10 mouse cellular contexts compared by ENCODE assay signal in the genomic region with DNA sequence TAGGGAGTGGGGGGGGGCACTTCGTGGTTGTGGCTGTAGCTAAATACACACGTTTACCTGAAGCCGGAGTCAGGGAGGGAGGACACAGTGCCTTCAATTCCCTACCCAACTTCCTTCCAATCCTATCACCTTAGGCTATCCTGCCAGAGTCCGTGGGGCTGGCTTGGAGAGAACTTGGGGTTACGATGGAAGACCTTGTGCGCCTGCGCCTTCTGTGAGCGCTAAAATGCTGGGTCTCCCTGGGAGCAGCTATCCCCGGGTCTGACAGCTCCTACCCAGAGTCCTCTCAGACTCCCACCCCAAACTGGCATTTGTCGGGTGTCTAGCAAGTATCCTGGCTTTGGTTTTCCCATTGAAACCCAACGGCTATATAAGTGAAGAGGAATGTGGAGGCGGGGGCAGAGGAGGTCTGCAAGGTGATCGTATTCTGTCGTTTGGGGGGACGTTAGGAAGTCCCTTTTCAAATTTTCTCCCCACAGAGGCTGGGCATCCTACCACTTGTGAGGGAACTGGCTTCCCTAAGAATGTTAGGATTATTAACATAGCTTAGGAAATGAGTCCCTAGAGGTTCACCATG.
DNase-seq lines count a peak whose midpoint lies in the region; ATAC-seq and TF ChIP-seq lines count a peak whose summit lies in the region.
"Had no signal": no experiment of that assay in that cellular context is flagged by ENCODE, and none has a peak within 500 bp of the region (broad histone marks: within the 10 kb centered on the region; RNA-seq: fewer than 3 reads in every experiment).

No protein-coding gene starts in this region.

- no peak for TF ChIP-seq CTCF in lung, postnatal 0 days (IDR thresholded peaks at IDR 0.05)
- no peak for TF ChIP-seq CTCF in thymus, adult 2 months (IDR thresholded peaks at IDR 0.05; ENCODE audit: borderline replicate concordance, control insufficient read depth, extremely low read depth, insufficient read depth, low read length, poor library complexity)

- ATAC-seq in lung, embryonic 15.5 days (ENCODE audit: borderline replicate concordance, extremely low read depth, low FRiP score, low TSS enrichment): no peak
- no peak for ATAC-seq in lung, postnatal 0 days
- ATAC-seq in forebrain, embryonic 16.5 days: no peak
- ATAC-seq in limb, embryonic 15.5 days (ENCODE audit: insufficient number of reproducible peaks, low FRiP score, low TSS enrichment, low read depth): no peak
- no peak for ATAC-seq in stomach, embryonic 15.5 days (ENCODE audit: insufficient read depth, low FRiP score, low read depth)
- no peak for ATAC-seq in monocyte, adult 5-6 weeks (replicated peaks; ENCODE audit: insufficient number of reproducible peaks, low FRiP score, low TSS enrichment, poor library complexity, severe bottlenecking)

- no peaks in the 10 kb centered on the region for H3K36me3 ChIP-seq in lung, embryonic 15.5 days
- no peaks in the 10 kb centered on the region for H3K36me3 ChIP-seq in lung, postnatal 0 days (ENCODE audit: insufficient read depth, low read length)
- H3K36me3 ChIP-seq in forebrain, embryonic 16.5 days (ENCODE audit: control insufficient read depth, insufficient read depth): no peaks in the 10 kb centered on the region
- H3K36me3 ChIP-seq in limb, embryonic 15.5 days: no peaks in the 10 kb centered on the region
- no peaks in the 10 kb centered on the region for H3K36me3 ChIP-seq in stomach, embryonic 15.5 days
- no peaks in the 10 kb centered on the region for H3K36me3 ChIP-seq in thymus, adult 2 months (ENCODE audit: control insufficient read depth, insufficient read depth, low read length)

- H3K4me3 ChIP-seq in lung, embryonic 15.5 days: peak overlapping the region; percentile 8; the same call in 1 of the 2 replicates
- H3K4me3 ChIP-seq in lung, postnatal 0 days (ENCODE audit: low read depth, low read length): no peak overlapping the region
- peak overlapping the region; percentile 24 for H3K4me3 ChIP-seq in forebrain, embryonic 16.5 days (replicated peaks; ENCODE audit: low read length)
- H3K4me3 ChIP-seq in limb, embryonic 15.5 days: peak overlapping the region; percentile 23
- no peak overlapping the region for H3K4me3 ChIP-seq in stomach, embryonic 15.5 days (replicated peaks)
- no peak overlapping the region for H3K4me3 ChIP-seq in thymus, adult 2 months (ENCODE audit: control insufficient read depth, insufficient read depth, low read length)

- peak overlapping the region; percentile 31 for H3K4me2 ChIP-seq in lung, embryonic 15.5 days
- no peak overlapping the region for H3K4me2 ChIP-seq in lung, postnatal 0 days (replicated peaks; ENCODE audit: low read depth, low read length)
- H3K4me2 ChIP-seq in forebrain, embryonic 16.5 days (ENCODE audit: low read length): peak overlapping the region; percentile 50
- peak overlapping the region; percentile 42 for H3K4me2 ChIP-seq in limb, embryonic 15.5 days
- peak overlapping the region; percentile 27 for H3K4me2 ChIP-seq in stomach, embryonic 15.5 days

- no peaks in the 10 kb centered on the region for H3K9me3 ChIP-seq in lung, embryonic 15.5 days
- H3K9me3 ChIP-seq in lung, postnatal 0 days (ENCODE audit: low read length): no peaks in the 10 kb centered on the region
- H3K9me3 ChIP-seq in forebrain, embryonic 16.5 days (ENCODE audit: control insufficient read depth, low read length): no peaks in the 10 kb centered on the region
- no peaks in the 10 kb centered on the region for H3K9me3 ChIP-seq in limb, embryonic 15.5 days
- no peaks in the 10 kb centered on the region for H3K9me3 ChIP-seq in stomach, embryonic 15.5 days

- H3K9ac ChIP-seq in lung, embryonic 15.5 days: no peak overlapping the region
- H3K9ac ChIP-seq in lung, postnatal 0 days (replicated peaks; ENCODE audit: low read depth): no peak overlapping the region
- H3K9ac ChIP-seq in forebrain, embryonic 16.5 days (replicated peaks; ENCODE audit: low read depth, low read length): no peak overlapping the region
- no peak overlapping the region for H3K9ac ChIP-seq in limb, embryonic 15.5 days
- H3K9ac ChIP-seq in stomach, embryonic 15.5 days: no peak overlapping the region

- H3K27me3 ChIP-seq in lung, embryonic 15.5 days: peaks cover 33% of the 10 kb centered on the region
- H3K27me3 ChIP-seq in lung, postnatal 0 days (replicated peaks; ENCODE audit: insufficient read depth, low read length): peaks cover 8% of the 10 kb centered on the region
- H3K27me3 ChIP-seq in forebrain, embryonic 16.5 days (replicated peaks; ENCODE audit: control insufficient read depth, insufficient read depth, low read length): peaks cover 13% of the 10 kb centered on the region
- peaks cover 5% of the 10 kb centered on the region; the same call in 1 of the 2 replicates for H3K27me3 ChIP-seq in limb, embryonic 15.5 days
- no peaks in the 10 kb centered on the region for H3K27me3 ChIP-seq in stomach, embryonic 15.5 days (replicated peaks)
- no peaks in the 10 kb centered on the region for H3K27me3 ChIP-seq in thymus, adult 2 months (ENCODE audit: control insufficient read depth, insufficient read depth, low read length)

- no peak for TF ChIP-seq EP300 in lung, postnatal 0 days (IDR thresholded peaks at IDR 0.05)

- WGBS in lung, embryonic 15.5 days: 12% methylated on average over 15 of the region's 15 CpGs
- 18% methylated on average over 15 of the region's 15 CpGs for WGBS in lung, postnatal 0 days
- WGBS in forebrain, embryonic 16.5 days: 9% methylated on average over 15 of the region's 15 CpGs
- WGBS in limb, embryonic 15.5 days: 7% methylated on average over 15 of the region's 15 CpGs
- 27% methylated on average over 15 of the region's 15 CpGs for WGBS in stomach, embryonic 15.5 days
- 52% methylated on average over 15 of the region's 15 CpGs for WGBS in thymus, adult 2 months

- no peak for DNase-seq in lung, postnatal 0 days (ENCODE audit: low spot score)
- DNase-seq in testis, postnatal 10 days (ENCODE audit: low spot score): no peak
- no peak for DNase-seq in thymus, adult 2 months
- DNase-seq: kidney, adult 8-10 months; thymus, postnatal 4 days had no signal

- H3K27ac ChIP-seq in lung, embryonic 15.5 days: no peak overlapping the region
- H3K27ac ChIP-seq in lung, postnatal 0 days (ENCODE audit: low read length): no peak overlapping the region
- H3K27ac ChIP-seq in forebrain, embryonic 16.5 days (ENCODE audit: low read length): no peak overlapping the region
- no peak overlapping the region for H3K27ac ChIP-seq in limb, embryonic 15.5 days
- no peak overlapping the region for H3K27ac ChIP-seq in stomach, embryonic 15.5 days
- H3K27ac ChIP-seq in thymus, adult 2 months (ENCODE audit: control insufficient read depth, insufficient read depth, low read length): no peak overlapping the region

- TF ChIP-seq POLR2A in thymus, adult 2 months (IDR thresholded peaks at IDR 0.05; ENCODE audit: control insufficient read depth, extremely low read depth, insufficient read depth, low read length, poor library complexity): no peak

- peaks cover 28% of the 10 kb centered on the region for H3K4me1 ChIP-seq in lung, embryonic 15.5 days
- 0 out of 2 replicates have a peak, but pooled peaks cover 4% of the 10 kb centered on the region for H3K4me1 ChIP-seq in lung, postnatal 0 days (ENCODE audit: insufficient read depth, low read depth, low read length)
- peaks cover 4% of the 10 kb centered on the region for H3K4me1 ChIP-seq in forebrain, embryonic 16.5 days (replicated peaks; ENCODE audit: control insufficient read depth, insufficient read depth, low read length)
- peaks cover 47% of the 10 kb centered on the region for H3K4me1 ChIP-seq in limb, embryonic 15.5 days
- peaks cover 16% of the 10 kb centered on the region for H3K4me1 ChIP-seq in stomach, embryonic 15.5 days
- no peaks in the 10 kb centered on the region for H3K4me1 ChIP-seq in thymus, adult 2 months (replicated peaks; ENCODE audit: control insufficient read depth, insufficient read depth, low read length)

Comparison
In these comparisons a context has a peak if more than half of its experiments do, and no peak if none do; other contexts are left out.
1. H3K4me3 ChIP-seq: peak in lung, embryonic 15.5 days (single experiment), forebrain, embryonic 16.5 days (single experiment) and limb, embryonic 15.5 days (single experiment); none in lung, postnatal 0 days (single experiment), stomach, embryonic 15.5 days (single experiment) and thymus, adult 2 months (single experiment).